In genomic region chr1:38883766-38884165, GRCm38 (mm10) we compare ENCODE assay signal across 23 mouse cellular contexts. TPM values are rescaled to one million over a fixed set of nuclear protein-coding genes. Genes with fewer than 3 reads are reported as not detected.
A peak's percentile ranks its signal among the peaks of the same experiment; 100 is the strongest.
DNase-seq lines count a peak whose midpoint lies in the region; ATAC-seq and TF ChIP-seq lines count a peak whose summit lies in the region.
"Had no signal": no experiment of that assay in that cellular context is flagged by ENCODE, and none has a peak within 500 bp of the region (broad histone marks: within the 10 kb centered on the region; RNA-seq: fewer than 3 reads in every experiment).

No protein-coding gene starts in this region.

- TF ChIP-seq CTCF in midbrain, postnatal 0 days (IDR thresholded peaks at IDR 0.05), result no peak
- TF ChIP-seq CTCF in layer of hippocampus, adult 2 months (conservative IDR thresholded peaks at IDR 0.05), result no peak

- no peak overlapping the region for H3K4me2 ChIP-seq in midbrain, postnatal 0 days (ENCODE audit: low read depth, low read length, poor library complexity, severe bottlenecking)
- no peak overlapping the region for H3K4me2 ChIP-seq in midbrain, embryonic 11.5 days
- H3K4me2 ChIP-seq: intestine, embryonic 15.5 days; neural tube, embryonic 13.5 days had no signal

- 89% methylated on average over 9 of the region's 9 CpGs for WGBS in midbrain, postnatal 0 days
- WGBS in midbrain, embryonic 11.5 days, result 88% methylated on average over 9 of the region's 9 CpGs

- peak; percentile 24 for DNase-seq in gastrocnemius, adult 18-20 months (ENCODE audit: low spot score)
- no peak for DNase-seq in gastrocnemius, postnatal 10 days
- peak; percentile 4 for DNase-seq in midbrain, postnatal 0 days (ENCODE audit: low spot score)
- no peak for DNase-seq in midbrain, embryonic 11.5 days (ENCODE audit: low spot score, missing footprints)
- peak; percentile 56 to 74 for DNase-seq in thymus, adult 18-20 months
- no peak for DNase-seq in cerebellum, adult 9-11 months
- DNase-seq in layer of hippocampus, adult 2 months (ENCODE audit: low spot score in 2 of 2), result no peak
- DNase-seq in frontal cortex, adult 2 months (ENCODE audit: extremely low spot score in 1 of 2, low spot score in 1 of 2), result no peak
- DNase-seq: adrenal gland, adult 8-10 months; cerebellum, adult 11 months; cerebellum, postnatal 25 days; heart, adult 2 months; liver; lung, adult 18-20 months; lung, postnatal 36 days; right cerebral cortex, postnatal 14 days had no signal

- ATAC-seq in midbrain, postnatal 0 days (ENCODE audit: low FRiP score), result no peak
- no peak for ATAC-seq in midbrain, embryonic 11.5 days (ENCODE audit: low FRiP score)
- ATAC-seq: forebrain, embryonic 14.5 days; intestine, embryonic 15.5 days had no signal

- no peak overlapping the region for H3K4me3 ChIP-seq in midbrain, postnatal 0 days (ENCODE audit: low read depth, low read length)
- H3K4me3 ChIP-seq in midbrain, embryonic 11.5 days (ENCODE audit: low read depth, low read length), result no peak overlapping the region
- H3K4me3 ChIP-seq in layer of hippocampus, adult 2 months, result no peak overlapping the region
- H3K4me3 ChIP-seq: heart, adult 2 months; intestine, embryonic 15.5 days; neural tube, embryonic 13.5 days had no signal

- no peak overlapping the region for H3K27ac ChIP-seq in midbrain, postnatal 0 days (ENCODE audit: low read depth, low read length)
- no peak overlapping the region for H3K27ac ChIP-seq in midbrain, embryonic 11.5 days (ENCODE audit: low read depth, low read length)
- H3K27ac ChIP-seq in layer of hippocampus, adult 2 months, result no peak overlapping the region
- H3K27ac ChIP-seq: heart, adult 2 months; intestine, embryonic 15.5 days; kidney, postnatal 0 days; neural tube, embryonic 13.5 days had no signal

- H3K4me1 ChIP-seq in midbrain, postnatal 0 days (ENCODE audit: insufficient read depth, low read length), result no peaks in the 10 kb centered on the region
- H3K4me1 ChIP-seq in midbrain, embryonic 11.5 days (ENCODE audit: control insufficient read depth, insufficient read depth, low read length), result no peaks in the 10 kb centered on the region
- H3K4me1 ChIP-seq: intestine, embryonic 15.5 days; neural tube, embryonic 13.5 days had no signal

- H3K9ac ChIP-seq in midbrain, postnatal 0 days (replicated peaks; ENCODE audit: low read length, poor library complexity, severe bottlenecking), result no peak overlapping the region
- H3K9ac ChIP-seq in midbrain, embryonic 11.5 days (ENCODE audit: low read length), result no peak overlapping the region
- H3K9ac ChIP-seq: intestine, embryonic 15.5 days; neural tube, embryonic 13.5 days had no signal

- peaks cover 26% of the 10 kb centered on the region for H3K36me3 ChIP-seq in midbrain, postnatal 0 days (ENCODE audit: insufficient read depth, low read length)
- H3K36me3 ChIP-seq in midbrain, embryonic 11.5 days (ENCODE audit: control insufficient read depth, insufficient read depth, low read length), result no peaks in the 10 kb centered on the region
- H3K36me3 ChIP-seq: intestine, embryonic 15.5 days had no signal

- no peaks in the 10 kb centered on the region for H3K27me3 ChIP-seq in midbrain, postnatal 0 days (ENCODE audit: insufficient read depth, low read length)
- no peaks in the 10 kb centered on the region for H3K27me3 ChIP-seq in midbrain, embryonic 11.5 days (ENCODE audit: control insufficient read depth, insufficient read depth, low read length)
- H3K27me3 ChIP-seq: intestine, embryonic 15.5 days; neural tube, embryonic 13.5 days had no signal

- H3K9me3 ChIP-seq in midbrain, postnatal 0 days (ENCODE audit: low read length), result no peaks in the 10 kb centered on the region
- no peaks in the 10 kb centered on the region for H3K9me3 ChIP-seq in midbrain, embryonic 11.5 days (ENCODE audit: control insufficient read depth, low read length)
- H3K9me3 ChIP-seq: intestine, embryonic 15.5 days; neural tube, embryonic 13.5 days had no signal

RNA-seq across cellular contexts. Expression of gene Chst10, which starts 14.2 kb away (rescaled TPM):
- under 1 TPM; 0.17 to 0.25 TPM for total RNA-seq in gastrocnemius, adult 18-20 months (2021)
- 1 to 10 TPM; 1.3 TPM for total RNA-seq in gastrocnemius, postnatal 10 days (2021)
- 85.2 and 88.5 TPM in 2 replicates for total RNA-seq in midbrain, postnatal 0 days (2014; rRNA removed)
- polyA plus RNA-seq in midbrain, postnatal 0 days (2015; fragmentation: Nextera tagmentation; extraction: Ambion mirVana), result 66.4 and 68.9 TPM in 2 replicates
- 24.7 and 26.9 TPM in 2 replicates for polyA plus RNA-seq in midbrain, embryonic 11.5 days (2014; fragmentation: Nextera tagmentation; extraction: Ambion mirVana)
- 10 to 100 TPM; 52.6 to 56.3 TPM for total RNA-seq in layer of hippocampus, adult 2 months (2021)
- polyA plus RNA-seq in frontal cortex, adult 2 months (2012; rRNA removed), result 31.7 and 34.8 TPM in 2 replicates

RNA-seq across cellular contexts. Expression of gene Lonrf2, which starts 47.3 kb away (rescaled TPM):
- under 1 TPM; 0.24 to 0.50 TPM for total RNA-seq in gastrocnemius, adult 18-20 months (2021)
- 1 to 10 TPM; 1.7 to 2.4 TPM for total RNA-seq in gastrocnemius, postnatal 10 days (2021)
- total RNA-seq in midbrain, postnatal 0 days (2014; rRNA removed), result 155 and 183 TPM in 2 replicates
- polyA plus RNA-seq in midbrain, postnatal 0 days (2015; fragmentation: Nextera tagmentation; extraction: Ambion mirVana), result 24.2 and 28.8 TPM in 2 replicates
- polyA plus RNA-seq in midbrain, embryonic 11.5 days (2014; fragmentation: Nextera tagmentation; extraction: Ambion mirVana), result 4.2 TPM in 2 replicates
- total RNA-seq in layer of hippocampus, adult 2 months (2021), result 100 to 1,000 TPM; 106 to 109 TPM
- polyA plus RNA-seq in frontal cortex, adult 2 months (2012; rRNA removed), result 64.9 and 66.8 TPM in 2 replicates
- total RNA-seq: monocyte, adult 5-6 weeks had no signal

RNA-seq across cellular contexts. Expression of gene Nms, which starts 55.2 kb away (rescaled TPM):
- not detected for total RNA-seq in gastrocnemius, adult 18-20 months (2021)
- total RNA-seq in gastrocnemius, postnatal 10 days (2021), result not detected
- 0.33 TPM in 1 of 2 replicates, not detected in the other for total RNA-seq in midbrain, postnatal 0 days (2014; rRNA removed)
- 0.57 and 0.63 TPM in 2 replicates for polyA plus RNA-seq in midbrain, postnatal 0 days (2015; fragmentation: Nextera tagmentation; extraction: Ambion mirVana)
- 0.22 and 0.31 TPM in 2 replicates for polyA plus RNA-seq in midbrain, embryonic 11.5 days (2014; fragmentation: Nextera tagmentation; extraction: Ambion mirVana)
- not detected for total RNA-seq in layer of hippocampus, adult 2 months (2021)
- polyA plus RNA-seq in frontal cortex, adult 2 months (2012; rRNA removed), result not detected in 2 replicates
- total RNA-seq: adrenal gland, adult 8-10 months; heart, adult 2 months; layer of hippocampus, adult 18-20 months; left cerebral cortex, postnatal 36 days; monocyte, adult 5-6 weeks had no signal
- polyA plus RNA-seq: heart, adult 2 months; intestine, embryonic 15.5 days; kidney, postnatal 0 days had no signal

Comparison
In these comparisons a context has a peak if more than half of its experiments do, and no peak if none do; other contexts are left out.
1. DNase-seq: peak in gastrocnemius, adult 18-20 months (single experiment), midbrain, postnatal 0 days (single experiment) and thymus, adult 18-20 months (2 of 2); none in gastrocnemius, postnatal 10 days (single experiment), midbrain, embryonic 11.5 days (single experiment), cerebellum, adult 9-11 months (single experiment), layer of hippocampus, adult 2 months (0 of 2) and frontal cortex, adult 2 months (0 of 2).
2. RNA of gene Chst10, which starts 14.2 kb away (total RNA-seq): 85.2 to 88.5 TPM in midbrain, postnatal 0 days and 52.6 to 56.3 TPM in layer of hippocampus, adult 2 months; 1.3 TPM in gastrocnemius, postnatal 10 days and 0.17 to 0.25 TPM in gastrocnemius, adult 18-20 months; every median in the first group is over 10 times any median in the second.
3. RNA of gene Lonrf2, which starts 47.3 kb away (total RNA-seq): 155 to 183 TPM in midbrain, postnatal 0 days and 106 to 109 TPM in layer of hippocampus, adult 2 months; 1.7 to 2.4 TPM in gastrocnemius, postnatal 10 days and 0.24 to 0.50 TPM in gastrocnemius, adult 18-20 months; every median in the first group is over 10 times any median in the second.